Mouse (Mus musculus) intestine, postnatal 0 days (tissue): ENCODE results near the gene Col18a1. TPM values are rescaled to one million over a fixed set of nuclear protein-coding genes. Genes with fewer than 3 reads are reported as not detected.

Experiments used
- ATAC-seq: fragments of 200-750 bp; cut with Nextera tagmentation; 2 replicates; pipeline ENCODE4 v1.8.0; 2017; ENCODE audit warnings: mild to moderate bottlenecking, moderate TSS enrichment, moderate library complexity
- H3K27ac ChIP-seq: fragments of 300-500 bp; sonication (generic); 2 replicates; pipeline ENCODE4 v1.5.1; 2014; ENCODE audit warnings: mild to moderate bottlenecking, low read depth, low read length, moderate library complexity
- H3K27me3 ChIP-seq: fragments of 300-500 bp; sonication (generic); replicated peaks from 2 replicates; pipeline ENCODE4 v1.6.1; 2014; ENCODE audit warnings: low read length, mixed read lengths; ENCODE audit not compliant: control insufficient read depth, insufficient read depth
- H3K36me3 ChIP-seq: fragments of 300-500 bp; sonication (generic); 2 replicates; pipeline ENCODE4 v1.6.1; 2014; ENCODE audit warnings: mild to moderate bottlenecking, moderate library complexity; ENCODE audit not compliant: control insufficient read depth, insufficient read depth
- H3K4me1 ChIP-seq: fragments of 300-500 bp; sonication (generic); replicated peaks from 2 replicates; pipeline ENCODE4 v1.6.1; 2014; ENCODE audit warnings: antibody characterized with exemption, low read length, mixed read lengths; ENCODE audit not compliant: control insufficient read depth, insufficient read depth
- H3K4me2 ChIP-seq: fragments of 300-500 bp; sonication (generic); replicated peaks from 2 replicates; pipeline ENCODE4 v1.6.1; 2014; ENCODE audit warnings: low read depth, mild to moderate bottlenecking, moderate library complexity
- H3K4me3 ChIP-seq: fragments of 300-500 bp; sonication (generic); 2 replicates; pipeline ENCODE4 v1.5.1; 2014; ENCODE audit warnings: low read depth, low read length
- H3K9ac ChIP-seq: fragments of 300-500 bp; sonication (generic); 2 replicates; pipeline ENCODE4 v1.6.1; 2014; ENCODE audit warnings: mild to moderate bottlenecking, low read depth, low read length
- H3K9me3 ChIP-seq: fragments of 300-500 bp; sonication (generic); 2 replicates; pipeline ENCODE4 v1.6.1; 2016; ENCODE audit warnings: mixed run types; ENCODE audit not compliant: control insufficient read depth
- CTCF ChIP-seq: sonication (generic); IDR thresholded peaks from 2 replicates; pipeline ENCODE4 v1.5.1; 2016; ENCODE audit warnings: low read depth, mild to moderate bottlenecking, control low read depth, antibody characterized with exemption, moderate library complexity
- WGBS: fragments of 180-500 bp; shearing (Covaris S2); extraction: QIAGEN DNeasy Blood & Tissue Kit; methylation state at CpG from one replicate; pipeline ENCODE4 v1.1.7; 2014; 5-methylcytosine and 5-hydroxymethylcytosine counted together
- polyA plus RNA-seq: library from polyadenylated mRNA; unstranded; fragments of >200 nt; fragmentation: Nextera tagmentation; extraction: Ambion mirVana; gene quantifications from 2 replicates; pipeline ENCODE4 v1.2.1, GENCODE M21; 2015

The Col18a1 gene
- polyA plus RNA-seq, 1 experiment from 2014 or later: 35.2 TPM

GRCm38 (mm10) chr10:77210666-77211065 is 44.3 kb upstream of the Col18a1 start:
- TF ChIP-seq CTCF: no peak
- Histone ChIP-seq H3K36me3 (no peaks in the 10 kb centered on the region), H3K27ac (peak overlapping the region; percentile 76), H3K4me1 (peaks cover 30% of the 10 kb centered on the region), H3K4me2 (no peak overlapping the region), H3K4me3 (no peak overlapping the region), H3K9me3 (no peaks in the 10 kb centered on the region), H3K27me3 (no peaks in the 10 kb centered on the region), H3K9ac (no peak overlapping the region)
- peak; percentile 13; the same call in 1 of the 2 replicates for ATAC-seq
- 85% methylated on average over 3 of the region's 3 CpGs for WGBS

- Histone ChIP-seq H3K9me3 (no peaks in the 10 kb centered on the region), H3K4me1 (peaks cover 24% of the 10 kb centered on the region), H3K36me3 (no peaks in the 10 kb centered on the region), H3K27me3 (no peaks in the 10 kb centered on the region), H3K27ac (no peak overlapping the region), H3K4me2 (no peak overlapping the region), H3K4me3 (no peak overlapping the region), H3K9ac (no peak overlapping the region)
- no peak for TF ChIP-seq CTCF
- no peak for ATAC-seq
- WGBS: 48% methylated on average over 5 of the region's 5 CpGs
Measured at GRCm38 (mm10) chr10:77209261-77209660, 42.9 kb upstream of the Col18a1 start.

- no peak overlapping the region for H3K9ac ChIP-seq
- no peak for TF ChIP-seq CTCF
- H3K4me3 ChIP-seq: no peak overlapping the region
- H3K4me2 ChIP-seq: no peak overlapping the region
- peaks cover 13% of the 10 kb centered on the region for H3K4me1 ChIP-seq
- peak overlapping the region; percentile 12; the same call in 1 of the 2 replicates for H3K27ac ChIP-seq
- ATAC-seq: no peak
- no peaks in the 10 kb centered on the region for H3K36me3 ChIP-seq
- H3K27me3 ChIP-seq: no peaks in the 10 kb centered on the region
- 37% methylated on average over 3 of the region's 3 CpGs for WGBS
- no peaks in the 10 kb centered on the region for H3K9me3 ChIP-seq
Measured at GRCm38 (mm10) chr10:77206565-77207079, 40.3 kb upstream of the Col18a1 start.

GRCm38 (mm10) chr10:77206134-77206533 is 39.8 kb upstream of the Col18a1 start:
- Histone ChIP-seq H3K9ac (no peak overlapping the region), H3K4me3 (no peak overlapping the region), H3K27ac (no peak overlapping the region), H3K4me1 (peaks cover 8% of the 10 kb centered on the region), H3K27me3 (no peaks in the 10 kb centered on the region), H3K9me3 (no peaks in the 10 kb centered on the region), H3K36me3 (no peaks in the 10 kb centered on the region), H3K4me2 (no peak overlapping the region)
- ATAC-seq: no peak
- WGBS: 75% methylated on average over 2 of the region's 2 CpGs
- no peak for TF ChIP-seq CTCF

GRCm38 (mm10) chr10:77203960-77204359 is 37.6 kb upstream of the Col18a1 start:
- Histone ChIP-seq H3K27me3 (no peaks in the 10 kb centered on the region), H3K9me3 (no peaks in the 10 kb centered on the region), H3K4me1 (no peaks in the 10 kb centered on the region), H3K36me3 (no peaks in the 10 kb centered on the region), H3K4me2 (no peak overlapping the region), H3K27ac (no peak overlapping the region), H3K9ac (no peak overlapping the region), H3K4me3 (no peak overlapping the region)
- no peak for TF ChIP-seq CTCF
- ATAC-seq: peak; percentile 31; the same call in 1 of the 2 replicates
- 50% methylated on average over 4 of the region's 4 CpGs for WGBS

GRCm38 (mm10) chr10:77201919-77202318 is 35.6 kb upstream of the Col18a1 start:
- H3K4me2 ChIP-seq: no peak overlapping the region
- no peak for ATAC-seq
- no peaks in the 10 kb centered on the region for H3K36me3 ChIP-seq
- no peaks in the 10 kb centered on the region for H3K4me1 ChIP-seq
- no peak overlapping the region for H3K4me3 ChIP-seq
- no peak for TF ChIP-seq CTCF
- no peak overlapping the region for H3K27ac ChIP-seq
- H3K27me3 ChIP-seq: no peaks in the 10 kb centered on the region
- no peaks in the 10 kb centered on the region for H3K9me3 ChIP-seq
- 74% methylated on average over 5 of the region's 5 CpGs for WGBS
- no peak overlapping the region for H3K9ac ChIP-seq

GRCm38 (mm10) chr10:77200295-77200694 is 33.9 kb upstream of the Col18a1 start:
- Histone ChIP-seq H3K4me2 (no peak overlapping the region), H3K36me3 (no peaks in the 10 kb centered on the region), H3K4me3 (no peak overlapping the region), H3K4me1 (no peaks in the 10 kb centered on the region), H3K27ac (no peak overlapping the region), H3K9ac (no peak overlapping the region), H3K27me3 (no peaks in the 10 kb centered on the region), H3K9me3 (no peaks in the 10 kb centered on the region)
- ATAC-seq: no peak
- no peak for TF ChIP-seq CTCF
- 79% methylated on average over 9 of the region's 9 CpGs for WGBS
